Mouse (Mus musculus): Measurements from ENCODE around the gene Gm17332.
"Not testable (repeated sequence)": the region's sequence is repeated elsewhere in the genome, so short reads cannot be mapped to it uniquely, and the experiment has no call there.

Gene Gm17332

GRCm38 (mm10) chr11:31182362-31182761 is at the start of gene Gm17332:
Gene Gm17332 (minus strand): TSS chr11:31182462.
- in situ Hi-C loops (cut with MboI, MseI) = no loop called here

- in situ Hi-C loops (cut with MboI, MseI) = no loop called here
Observed at GRCm38 (mm10) chr11:31229966-31230365, 47.7 kb upstream of the Gm17332 start.

- in situ Hi-C loops (cut with MboI, MseI) = no loop called here
Observed at GRCm38 (mm10) chr11:31225359-31225758, 43.1 kb upstream of the Gm17332 start.

- in situ Hi-C loops (cut with MboI, MseI) = no loop called here
Observed at GRCm38 (mm10) chr11:31218009-31218408, 35.7 kb upstream of the Gm17332 start.

GRCm38 (mm10) chr11:31195621-31196363 is 13.5 kb upstream of the Gm17332 start:
- in situ Hi-C loops (cut with MboI, MseI) = no loop called here

- in situ Hi-C loops (cut with MboI, MseI) = no loop called here
Observed at GRCm38 (mm10) chr11:31194761-31195160, 12.5 kb upstream of the Gm17332 start.

- in situ Hi-C loops (cut with MboI, MseI) = no loop called here
Observed at GRCm38 (mm10) chr11:31170052-31170646, 12.1 kb downstream of the Gm17332 start.

- in situ Hi-C loops (cut with MboI, MseI) = no loop called here
Observed at GRCm38 (mm10) chr11:31169161-31170051, 12.9 kb downstream of the Gm17332 start.

- in situ Hi-C loops (cut with MboI, MseI) = no loop called here
Observed at GRCm38 (mm10) chr11:31168831-31169160, 13.5 kb downstream of the Gm17332 start.

GRCm38 (mm10) chr11:31157021-31157420 is 25.2 kb downstream of the Gm17332 start:
- in situ Hi-C loops (cut with MboI, MseI) = no loop called here

GRCm38 (mm10) chr11:31138394-31138793 is 43.9 kb downstream of the Gm17332 start:
- in situ Hi-C loops (cut with MboI, MseI) = not testable (repeated sequence)

GRCm38 (mm10) chr11:31134824-31135223 is 47.4 kb downstream of the Gm17332 start:
- in situ Hi-C loops (cut with MboI, MseI) = not testable (repeated sequence)

- in situ Hi-C loops (cut with MboI, MseI) = not testable (repeated sequence)
Observed at GRCm38 (mm10) chr11:31133726-31134125, 48.5 kb downstream of the Gm17332 start.

All from T-helper 2 cell (primary cell).